Mouse (Mus musculus): Measurements from ENCODE around the gene Snrnp35. TPM values are rescaled to one million over a fixed set of nuclear protein-coding genes. Genes with fewer than 3 reads are reported as not detected.
"Not testable (repeated sequence)": the region's sequence is repeated elsewhere in the genome, so short reads cannot be mapped to it uniquely, and the experiment has no call there.

Gene Snrnp35
- polyA plus RNA-seq, 1 experiment from 2014 or later = 25.1 TPM

GRCm38 (mm10) chr5:124456762-124457161 is 26.2 kb upstream of the Snrnp35 start:
- Histone ChIP-seq H3K9me3 (ENCODE audit: control insufficient read depth, low read length) (no peaks in the 10 kb centered on the region), H3K4me1 (replicated peaks; ENCODE audit: control insufficient read depth, insufficient read depth, low read length) (peaks cover 7% of the 10 kb centered on the region), H3K9ac (replicated peaks; ENCODE audit: low read depth, low read length) (no peak overlapping the region), H3K4me2 (ENCODE audit: low read length) (no peak overlapping the region), H3K27me3 (replicated peaks; ENCODE audit: control insufficient read depth, insufficient read depth, low read length) (no peaks in the 10 kb centered on the region), H3K4me3 (replicated peaks; ENCODE audit: low read length) (no peak overlapping the region), H3K27ac (ENCODE audit: low read length) (no peak overlapping the region), H3K36me3 (ENCODE audit: control insufficient read depth, insufficient read depth) (peaks cover 46% of the 10 kb centered on the region)
- WGBS = 93% methylated on average over 6 of the region's 6 CpGs
- no peak for ATAC-seq

- not testable (repeated sequence) for H3K27ac ChIP-seq (ENCODE audit: low read length); H3K4me2 ChIP-seq (ENCODE audit: low read length); H3K4me1 ChIP-seq (replicated peaks; ENCODE audit: control insufficient read depth, insufficient read depth, low read length); H3K4me3 ChIP-seq (replicated peaks; ENCODE audit: low read length); H3K27me3 ChIP-seq (replicated peaks; ENCODE audit: control insufficient read depth, insufficient read depth, low read length); ATAC-seq; H3K9ac ChIP-seq (replicated peaks; ENCODE audit: low read depth, low read length); H3K9me3 ChIP-seq (ENCODE audit: control insufficient read depth, low read length)
- 93% methylated on average over 14 of the region's 14 CpGs for WGBS
- peaks cover 40% of the 10 kb centered on the region for H3K36me3 ChIP-seq (ENCODE audit: control insufficient read depth, insufficient read depth)
These were observed 22.0 kb upstream of the Snrnp35 start for GRCm38 (mm10) chr5:124460922-124461321.

GRCm38 (mm10) chr5:124462297-124463025 is 20.5 kb upstream of the Snrnp35 start:
- Histone ChIP-seq H3K4me3 (replicated peaks; ENCODE audit: low read length) (no peak overlapping the region), H3K9ac (replicated peaks; ENCODE audit: low read depth, low read length) (no peak overlapping the region), H3K4me2 (ENCODE audit: low read length) (no peak overlapping the region), H3K4me1 (replicated peaks; ENCODE audit: control insufficient read depth, insufficient read depth, low read length) (no peaks in the 10 kb centered on the region), H3K27me3 (replicated peaks; ENCODE audit: control insufficient read depth, insufficient read depth, low read length) (no peaks in the 10 kb centered on the region), H3K36me3 (ENCODE audit: control insufficient read depth, insufficient read depth) (peaks cover 30% of the 10 kb centered on the region), H3K9me3 (ENCODE audit: control insufficient read depth, low read length) (no peaks in the 10 kb centered on the region), H3K27ac (ENCODE audit: low read length) (no peak overlapping the region)
- no peak for ATAC-seq
- whole genome bisulfite sequencing = 85% methylated on average over 8 of the region's 8 CpGs

- Histone ChIP-seq H3K4me1 (replicated peaks; ENCODE audit: control insufficient read depth, insufficient read depth, low read length) (no peaks in the 10 kb centered on the region), H3K4me2 (ENCODE audit: low read length) (no peak overlapping the region), H3K27ac (ENCODE audit: low read length) (no peak overlapping the region), H3K36me3 (ENCODE audit: control insufficient read depth, insufficient read depth) (peaks cover 23% of the 10 kb centered on the region), H3K27me3 (replicated peaks; ENCODE audit: control insufficient read depth, insufficient read depth, low read length) (no peaks in the 10 kb centered on the region), H3K9ac (replicated peaks; ENCODE audit: low read depth, low read length) (no peak overlapping the region), H3K4me3 (replicated peaks; ENCODE audit: low read length) (no peak overlapping the region), H3K9me3 (ENCODE audit: control insufficient read depth, low read length) (no peaks in the 10 kb centered on the region)
- ATAC-seq = no peak
- WGBS = 91% methylated on average over 5 of the region's 5 CpGs
These were observed 19.5 kb upstream of the Snrnp35 start for GRCm38 (mm10) chr5:124463462-124463861.

GRCm38 (mm10) chr5:124464905-124465304 is 18.0 kb upstream of the Snrnp35 start:
- Histone ChIP-seq H3K27me3 (replicated peaks; ENCODE audit: control insufficient read depth, insufficient read depth, low read length) (no peaks in the 10 kb centered on the region), H3K36me3 (ENCODE audit: control insufficient read depth, insufficient read depth) (peaks cover 14% of the 10 kb centered on the region), H3K4me2 (ENCODE audit: low read length) (no peak overlapping the region), H3K9ac (replicated peaks; ENCODE audit: low read depth, low read length) (no peak overlapping the region), H3K9me3 (ENCODE audit: control insufficient read depth, low read length) (no peaks in the 10 kb centered on the region), H3K4me1 (replicated peaks; ENCODE audit: control insufficient read depth, insufficient read depth, low read length) (no peaks in the 10 kb centered on the region), H3K27ac (ENCODE audit: low read length) (no peak overlapping the region), H3K4me3 (replicated peaks; ENCODE audit: low read length) (no peak overlapping the region)
- ATAC-seq = no peak

GRCm38 (mm10) chr5:124467766-124468165 is 15.2 kb upstream of the Snrnp35 start:
- H3K27me3 ChIP-seq (replicated peaks; ENCODE audit: control insufficient read depth, insufficient read depth, low read length) = no peaks in the 10 kb centered on the region
- ATAC-seq = no peak

GRCm38 (mm10) chr5:124468365-124468764 is 14.6 kb upstream of the Snrnp35 start:
- H3K4me2 ChIP-seq (ENCODE audit: low read length) = no peak overlapping the region
- H3K27ac ChIP-seq (ENCODE audit: low read length) = no peak overlapping the region
- no peak overlapping the region for H3K9ac ChIP-seq (replicated peaks; ENCODE audit: low read depth, low read length)
- H3K4me1 ChIP-seq (replicated peaks; ENCODE audit: control insufficient read depth, insufficient read depth, low read length) = no peaks in the 10 kb centered on the region
- no peaks in the 10 kb centered on the region for H3K27me3 ChIP-seq (replicated peaks; ENCODE audit: control insufficient read depth, insufficient read depth, low read length)
- H3K4me3 ChIP-seq (replicated peaks; ENCODE audit: low read length) = no peak overlapping the region
- H3K9me3 ChIP-seq (ENCODE audit: control insufficient read depth, low read length) = no peaks in the 10 kb centered on the region
- no peaks in the 10 kb centered on the region for H3K36me3 ChIP-seq (ENCODE audit: control insufficient read depth, insufficient read depth)
- no peak for ATAC-seq
- 90% methylated on average over 7 of the region's 7 CpGs for WGBS

More at GRCm38 (mm10) chr5:124467766-124468165, 15.2 kb upstream of the Snrnp35 start:
- no peak overlapping the region for H3K4me3 ChIP-seq (replicated peaks; ENCODE audit: low read length)
- H3K4me1 ChIP-seq (replicated peaks; ENCODE audit: control insufficient read depth, insufficient read depth, low read length) = no peaks in the 10 kb centered on the region
- 87% methylated on average over 1 of the region's 1 CpGs for WGBS
- no peak overlapping the region for H3K4me2 ChIP-seq (ENCODE audit: low read length)
- peaks cover 4% of the 10 kb centered on the region; the same call in 1 of the 2 replicates for H3K36me3 ChIP-seq (ENCODE audit: control insufficient read depth, insufficient read depth)
- H3K9me3 ChIP-seq (ENCODE audit: control insufficient read depth, low read length) = no peaks in the 10 kb centered on the region
- H3K9ac ChIP-seq (replicated peaks; ENCODE audit: low read depth, low read length) = no peak overlapping the region
- no peak overlapping the region for H3K27ac ChIP-seq (ENCODE audit: low read length)

GRCm38 (mm10) chr5:124469486-124469885 is 13.4 kb upstream of the Snrnp35 start:
- Histone ChIP-seq H3K9me3 (ENCODE audit: control insufficient read depth, low read length) (no peaks in the 10 kb centered on the region), H3K4me3 (replicated peaks; ENCODE audit: low read length) (no peak overlapping the region), H3K4me2 (ENCODE audit: low read length) (no peak overlapping the region), H3K27ac (ENCODE audit: low read length) (no peak overlapping the region), H3K36me3 (ENCODE audit: control insufficient read depth, insufficient read depth) (no peaks in the 10 kb centered on the region), H3K4me1 (replicated peaks; ENCODE audit: control insufficient read depth, insufficient read depth, low read length) (no peaks in the 10 kb centered on the region), H3K9ac (replicated peaks; ENCODE audit: low read depth, low read length) (no peak overlapping the region), H3K27me3 (replicated peaks; ENCODE audit: control insufficient read depth, insufficient read depth, low read length) (no peaks in the 10 kb centered on the region)
- 93% methylated on average over 6 of the region's 6 CpGs for WGBS
- ATAC-seq = no peak

GRCm38 (mm10) chr5:124470591-124471171 is 12.3 kb upstream of the Snrnp35 start:
- 83% methylated on average over 6 of the region's 6 CpGs for WGBS
- no peak for ATAC-seq
- no peak overlapping the region for H3K27ac ChIP-seq (ENCODE audit: low read length)

More at GRCm38 (mm10) chr5:124470591-124471171, 12.3 kb upstream of the Snrnp35 start:
- H3K4me1 ChIP-seq (replicated peaks; ENCODE audit: control insufficient read depth, insufficient read depth, low read length) = 0 out of 2 replicates have a peak, but pooled peaks cover 4% of the 10 kb centered on the region
- H3K27me3 ChIP-seq (replicated peaks; ENCODE audit: control insufficient read depth, insufficient read depth, low read length) = no peaks in the 10 kb centered on the region
- no peak overlapping the region for H3K4me2 ChIP-seq (ENCODE audit: low read length)
- H3K9ac ChIP-seq (replicated peaks; ENCODE audit: low read depth, low read length) = no peak overlapping the region
- no peak overlapping the region for H3K4me3 ChIP-seq (replicated peaks; ENCODE audit: low read length)
- no peaks in the 10 kb centered on the region for H3K9me3 ChIP-seq (ENCODE audit: control insufficient read depth, low read length)
- H3K36me3 ChIP-seq (ENCODE audit: control insufficient read depth, insufficient read depth) = no peaks in the 10 kb centered on the region
